Mouse (Mus musculus) forebrain, postnatal 0 days (tissue): ENCODE results near the gene Ttll5. TPM values are rescaled to one million over a fixed set of nuclear protein-coding genes. Genes with fewer than 3 reads are reported as not detected.

ENCODE experiments used
- ATAC-seq: fragments of 200-750 bp; cut with Nextera tagmentation; 2 replicates; pipeline ENCODE4 v1.8.0; 2017; ENCODE audit warnings: mild to moderate bottlenecking, moderate library complexity
- DNase-seq: peaks from one replicate; pipeline ENCODE4 v3.0.0-alpha.2; 2015
- H3K27ac ChIP-seq: fragments of 300-500 bp; sonication (generic); 2 replicates; pipeline ENCODE4 v1.5.1; 2014; ENCODE audit warnings: low read depth, mild to moderate bottlenecking, antibody characterized with exemption, low read length, moderate library complexity, mixed read lengths
- H3K27me3 ChIP-seq: fragments of 300-500 bp; sonication (generic); 2 replicates; pipeline ENCODE4 v1.6.1; 2014; ENCODE audit warnings: mild to moderate bottlenecking, low read length, mixed read lengths; ENCODE audit not compliant: insufficient read depth
- H3K36me3 ChIP-seq: fragments of 300-500 bp; sonication (generic); 2 replicates; pipeline ENCODE4 v1.6.1; 2014; ENCODE audit warnings: mild to moderate bottlenecking, moderate library complexity; ENCODE audit not compliant: insufficient read depth
- H3K4me1 ChIP-seq: fragments of 300-500 bp; sonication (generic); 2 replicates; pipeline ENCODE4 v1.6.1; 2014; ENCODE audit warnings: antibody characterized with exemption; ENCODE audit not compliant: insufficient read depth
- H3K4me2 ChIP-seq: fragments of 300-500 bp; sonication (generic); 2 replicates; pipeline ENCODE4 v1.6.1; 2014; ENCODE audit warnings: low read depth, mild to moderate bottlenecking, moderate library complexity
- H3K4me3 ChIP-seq: fragments of 300-500 bp; sonication (generic); 2 replicates; pipeline ENCODE4 v1.5.1; 2014; ENCODE audit warnings: low read depth, low read length, mixed read lengths
- H3K9ac ChIP-seq: fragments of 300-500 bp; sonication (generic); 2 replicates; pipeline ENCODE4 v1.6.1; 2014; ENCODE audit warnings: mild to moderate bottlenecking
- H3K9me3 ChIP-seq: fragments of 300-500 bp; sonication (generic); 2 replicates; pipeline ENCODE4 v1.6.1; 2016; ENCODE audit warnings: low read length
- CTCF ChIP-seq: sonication (generic); IDR thresholded peaks from 2 replicates; pipeline ENCODE4 v1.5.1; 2016; ENCODE audit warnings: antibody characterized with exemption, control low read depth, low read depth
- WGBS: fragments of 180-500 bp; shearing (Covaris S2); extraction: QIAGEN DNeasy Blood & Tissue Kit; methylation state at CpG from one replicate; pipeline ENCODE4 v1.1.7; 2014; 5-methylcytosine and 5-hydroxymethylcytosine counted together
- polyA plus RNA-seq: library from polyadenylated mRNA; unstranded; fragments of >200 nt; fragmentation: Nextera tagmentation; extraction: Ambion mirVana; gene quantifications from 2 replicates; pipeline ENCODE4 v1.2.1, GENCODE M21; 2015
- total RNA-seq: library from RNA; depleted of rRNA; stranded (reverse); fragments of >200 nt; gene quantifications from 2 replicates; pipeline ENCODE4 v1.2.3, GENCODE M21; 2014

Ttll5 gene
- total and polyA plus RNA-seq, 2 experiments from 2014 or later, result 11.1 to 17.5 TPM

DNA sequence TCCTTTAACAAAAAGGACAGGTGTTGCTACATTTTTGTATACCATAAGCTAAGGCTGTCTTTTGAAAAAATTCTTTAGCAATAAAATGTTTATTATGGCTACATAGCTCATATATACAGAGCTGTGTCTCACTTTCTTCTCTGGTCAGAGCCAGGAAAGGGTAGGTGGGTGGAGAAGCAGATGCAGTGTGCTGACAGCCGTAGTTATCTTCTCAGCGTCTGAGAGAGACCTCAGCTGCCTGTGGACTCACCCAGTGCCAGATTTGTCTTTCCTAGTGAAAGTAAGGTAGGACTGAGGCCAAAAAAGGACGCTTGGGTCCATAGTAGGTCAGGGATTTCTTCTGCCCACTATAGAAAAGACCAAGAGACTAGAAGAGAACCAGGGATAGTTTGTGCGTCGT is 127.9 kb downstream of the Ttll5 start:
- Histone ChIP-seq H3K4me1 (no peaks in the 10 kb centered on the region), H3K36me3 (no peaks in the 10 kb centered on the region), H3K4me2 (no peak overlapping the region), H3K9me3 (no peaks in the 10 kb centered on the region), H3K9ac (no peak overlapping the region), H3K27ac (no peak overlapping the region), H3K4me3 (no peak overlapping the region), H3K27me3 (no peaks in the 10 kb centered on the region)
- DNase-seq, result no peak
- ATAC-seq, result no peak
- no peak for TF ChIP-seq CTCF
- 90% methylated on average over 5 of the region's 5 CpGs for WGBS

DNA sequence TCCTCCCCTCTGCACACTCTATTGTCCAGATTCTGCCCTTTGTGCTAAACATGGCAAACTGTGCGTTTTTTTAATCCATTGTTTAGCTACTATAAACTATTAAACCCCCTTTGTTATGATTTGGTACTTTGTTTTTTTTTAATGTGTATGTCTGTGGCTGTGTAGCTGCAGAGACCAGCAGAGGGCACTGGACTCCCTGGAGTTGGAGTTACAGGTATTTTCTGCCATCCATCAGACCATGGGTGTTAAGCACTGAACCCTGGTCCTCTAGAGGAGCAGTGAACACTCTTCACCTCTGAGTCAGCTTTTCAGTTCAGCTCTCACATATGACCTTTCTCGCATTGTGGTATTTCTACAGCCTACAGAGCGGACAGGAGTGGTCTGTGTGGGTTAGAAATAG is 129.7 kb downstream of the Ttll5 start:
- Histone ChIP-seq H3K4me1 (no peaks in the 10 kb centered on the region), H3K9ac (no peak overlapping the region), H3K27me3 (no peaks in the 10 kb centered on the region), H3K4me3 (no peak overlapping the region), H3K4me2 (no peak overlapping the region), H3K36me3 (peaks cover 4% of the 10 kb centered on the region; the same call in 1 of the 2 replicates), H3K27ac (no peak overlapping the region), H3K9me3 (no peaks in the 10 kb centered on the region)
- no peak for DNase-seq
- ATAC-seq, result no peak
- TF ChIP-seq CTCF, result peak; percentile 39
- WGBS, result 85% methylated on average over 3 of the region's 3 CpGs

DNA sequence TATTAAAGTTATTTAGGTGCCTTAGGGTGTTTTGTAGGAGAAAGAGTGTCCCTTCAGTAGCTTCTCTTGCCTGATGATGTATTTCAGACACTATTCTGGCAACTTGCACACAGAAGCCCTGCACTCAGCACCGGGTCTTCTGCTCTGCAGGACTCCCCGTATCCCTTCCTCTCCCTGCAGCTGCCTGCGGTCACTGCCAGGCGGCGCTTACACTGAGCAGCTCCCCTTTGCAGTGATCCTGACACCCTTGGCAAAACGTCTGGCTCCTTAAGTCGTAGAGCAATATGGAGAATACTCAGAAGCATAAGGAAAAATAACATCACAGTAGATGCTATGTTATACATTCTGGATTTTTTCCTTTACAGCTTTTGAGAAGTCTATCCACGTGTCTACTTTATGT is 130.6 kb downstream of the Ttll5 start:
- no peak overlapping the region for H3K4me3 ChIP-seq
- no peak overlapping the region for H3K27ac ChIP-seq
- peaks cover 4% of the 10 kb centered on the region; the same call in 1 of the 2 replicates for H3K36me3 ChIP-seq
- no peak for DNase-seq
- ATAC-seq, result no peak
- no peaks in the 10 kb centered on the region for H3K9me3 ChIP-seq
- H3K4me2 ChIP-seq, result no peak overlapping the region
- no peaks in the 10 kb centered on the region for H3K4me1 ChIP-seq
- WGBS, result 78% methylated on average over 8 of the region's 8 CpGs
- H3K9ac ChIP-seq, result no peak overlapping the region
- H3K27me3 ChIP-seq, result no peaks in the 10 kb centered on the region
- no peak for TF ChIP-seq CTCF

DNA sequence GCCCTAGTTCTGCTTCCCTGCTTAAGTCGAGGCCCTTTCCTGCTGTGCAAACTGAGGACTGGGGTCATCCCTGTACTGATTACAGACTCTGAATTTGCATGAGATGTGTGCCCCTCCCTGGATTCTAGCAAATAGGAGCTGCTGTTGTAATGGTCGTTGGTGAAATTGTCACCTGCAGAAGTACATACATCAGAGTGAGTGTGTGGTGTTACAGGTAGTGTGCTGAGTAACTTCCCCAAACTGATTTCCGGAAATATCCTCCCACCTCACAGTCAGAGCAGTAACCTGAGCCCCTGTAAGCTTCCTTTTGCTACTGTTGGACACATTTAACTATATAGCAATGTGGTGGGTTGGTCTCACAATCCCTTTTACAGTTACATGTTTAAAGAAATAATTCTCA is 131.2 kb downstream of the Ttll5 start:
- no peak overlapping the region for H3K4me3 ChIP-seq
- WGBS, result 67% methylated on average over 3 of the region's 3 CpGs
- no peaks in the 10 kb centered on the region for H3K27me3 ChIP-seq
- H3K9ac ChIP-seq, result no peak overlapping the region
- no peak overlapping the region for H3K27ac ChIP-seq
- TF ChIP-seq CTCF, result no peak
- ATAC-seq (no peak), DNase-seq (no peak)
- peaks cover 4% of the 10 kb centered on the region; the same call in 1 of the 2 replicates for H3K36me3 ChIP-seq
- no peak overlapping the region for H3K4me2 ChIP-seq
- no peaks in the 10 kb centered on the region for H3K4me1 ChIP-seq
- no peaks in the 10 kb centered on the region for H3K9me3 ChIP-seq

DNA sequence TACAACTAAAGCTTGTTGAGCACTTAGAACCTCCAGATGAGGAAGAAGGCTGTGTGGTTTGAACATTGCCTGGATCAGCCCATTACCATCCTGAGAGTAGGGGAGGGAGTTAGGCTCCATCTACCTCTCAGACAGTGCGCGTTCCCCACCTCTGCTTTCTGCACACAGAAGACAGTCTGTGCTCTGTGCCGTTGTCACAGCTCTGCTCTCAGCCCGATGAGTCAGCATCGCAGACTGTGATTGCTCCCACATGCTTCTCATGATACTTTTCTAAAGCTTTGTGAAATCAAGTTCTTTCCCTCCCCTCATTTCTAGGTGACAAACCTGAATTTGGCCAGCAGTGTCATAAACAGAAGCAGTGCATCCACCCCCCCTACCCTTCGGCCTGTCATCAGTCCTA is 131.8 kb downstream of the Ttll5 start:
- Histone ChIP-seq H3K27me3 (no peaks in the 10 kb centered on the region), H3K9ac (no peak overlapping the region), H3K27ac (no peak overlapping the region), H3K4me1 (no peaks in the 10 kb centered on the region), H3K36me3 (peaks cover 4% of the 10 kb centered on the region; the same call in 1 of the 2 replicates), H3K4me2 (no peak overlapping the region), H3K9me3 (no peaks in the 10 kb centered on the region), H3K4me3 (no peak overlapping the region)
- no peak for TF ChIP-seq CTCF
- ATAC-seq (peak; percentile 93), DNase-seq (peak; percentile 34)
- WGBS, result 75% methylated on average over 6 of the region's 6 CpGs

DNA sequence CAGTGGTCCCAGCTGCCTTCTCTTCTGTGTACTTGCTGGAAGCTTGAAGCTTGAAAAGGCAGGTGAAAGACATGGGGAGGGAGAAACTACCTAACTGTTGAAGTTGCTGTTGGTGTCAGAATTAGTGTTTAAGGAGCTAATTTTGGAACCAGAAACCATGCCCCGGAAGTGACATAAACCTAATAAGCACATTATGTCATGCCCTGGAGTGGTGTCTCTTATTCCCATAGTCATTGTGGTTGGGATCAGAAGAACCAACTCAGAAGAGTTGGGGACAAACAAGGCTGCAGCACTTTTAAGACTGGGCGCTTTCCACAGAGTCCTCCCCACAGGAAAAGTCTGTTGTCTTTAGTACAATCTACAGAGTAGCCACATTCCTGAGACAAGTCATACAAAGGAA is 134.0 kb downstream of the Ttll5 start:
- 95% methylated on average over 2 of the region's 2 CpGs for WGBS
- no peak overlapping the region for H3K27ac ChIP-seq
- H3K4me1 ChIP-seq, result no peaks in the 10 kb centered on the region
- H3K27me3 ChIP-seq, result no peaks in the 10 kb centered on the region
- TF ChIP-seq CTCF, result no peak
- H3K9ac ChIP-seq, result no peak overlapping the region
- H3K36me3 ChIP-seq, result peaks cover 4% of the 10 kb centered on the region; the same call in 1 of the 2 replicates
- ATAC-seq, result no peak
- H3K4me2 ChIP-seq, result no peak overlapping the region
- no peaks in the 10 kb centered on the region for H3K9me3 ChIP-seq
- DNase-seq, result no peak
- H3K4me3 ChIP-seq, result no peak overlapping the region

DNA sequence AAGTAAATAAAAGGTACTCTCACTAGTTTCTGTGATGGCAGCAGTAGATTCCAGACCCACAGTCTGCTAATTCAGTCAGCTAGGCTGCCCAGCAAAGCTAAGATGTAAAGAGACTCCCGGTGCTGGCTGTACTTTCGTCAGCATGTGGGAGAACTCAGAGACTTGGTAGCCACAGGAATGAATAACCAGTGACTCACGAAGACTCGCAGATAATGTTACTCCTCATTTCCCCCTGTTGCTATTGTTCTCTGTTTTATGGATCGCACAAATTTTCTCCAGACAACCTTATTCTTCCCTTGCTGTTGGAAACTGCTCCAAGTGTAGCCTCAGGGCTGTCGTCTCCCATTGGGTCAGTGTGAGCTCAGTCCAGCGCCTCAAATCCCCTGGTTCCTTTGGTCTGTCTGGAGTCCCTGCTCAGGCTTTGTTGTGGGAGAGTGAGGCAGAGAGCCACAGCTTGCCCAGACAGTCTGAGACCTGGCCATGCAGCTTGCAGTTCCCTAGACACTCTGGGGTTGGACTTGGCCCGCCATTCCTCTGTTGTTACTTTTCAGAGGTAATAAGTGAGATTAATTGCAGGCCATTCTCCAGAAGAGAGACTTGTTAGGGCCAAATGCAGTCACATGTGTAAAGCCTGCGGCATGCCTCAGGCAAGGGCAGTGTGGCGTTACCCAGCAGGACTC is 135.5 kb downstream of the Ttll5 start:
- DNase-seq (no peak), ATAC-seq (no peak)
- H3K27ac ChIP-seq, result no peak overlapping the region
- no peaks in the 10 kb centered on the region for H3K4me1 ChIP-seq
- H3K27me3 ChIP-seq, result no peaks in the 10 kb centered on the region
- no peaks in the 10 kb centered on the region for H3K9me3 ChIP-seq
- no peak overlapping the region for H3K9ac ChIP-seq
- no peak overlapping the region for H3K4me3 ChIP-seq
- H3K36me3 ChIP-seq, result peaks cover 8% of the 10 kb centered on the region; the same call in 1 of the 2 replicates
- WGBS, result 56% methylated on average over 10 of the region's 10 CpGs
- no peak for TF ChIP-seq CTCF
- no peak overlapping the region for H3K4me2 ChIP-seq
